Mouse (Mus musculus) limb, embryonic 14.5 days (tissue): ENCODE data around the gene Epha10. TPM values are rescaled to one million over a fixed set of nuclear protein-coding genes. Genes with fewer than 3 reads are reported as not detected.

Experiments used
- ATAC-seq: fragments of 200-750 bp; cut with Nextera tagmentation; 2 replicates; pipeline ENCODE4 v1.8.0; 2017; ENCODE audit warnings: low read depth, moderate number of reproducible peaks, moderate TSS enrichment; ENCODE audit not compliant: low FRiP score
- DNase-seq: peaks from one replicate; pipeline ENCODE4 v3.0.0-alpha.2; 2015; ENCODE audit warnings: low spot score
- H3K27ac ChIP-seq: fragments of 300-500 bp; sonication (generic); replicated peaks from 2 replicates; pipeline ENCODE4 v1.5.1; 2014; ENCODE audit warnings: low read depth, mild to moderate bottlenecking, low read length, moderate library complexity, mixed read lengths
- H3K27me3 ChIP-seq: fragments of 300-500 bp; sonication (generic); 2 replicates; pipeline ENCODE4 v1.6.1; 2014; ENCODE audit warnings: low read length, mixed read lengths; ENCODE audit not compliant: control insufficient read depth, insufficient read depth
- H3K36me3 ChIP-seq: fragments of 300-500 bp; sonication (generic); 2 replicates; pipeline ENCODE4 v1.6.1; 2014; ENCODE audit warnings: mild to moderate bottlenecking, low read length, moderate library complexity, mixed read lengths; ENCODE audit not compliant: control insufficient read depth, insufficient read depth
- H3K4me1 ChIP-seq: fragments of 300-500 bp; sonication (generic); 2 replicates; pipeline ENCODE4 v1.6.1; 2014; ENCODE audit warnings: antibody characterized with exemption, low read length, mixed read lengths; ENCODE audit not compliant: control insufficient read depth, insufficient read depth
- H3K4me2 ChIP-seq: fragments of 300-500 bp; sonication (generic); replicated peaks from 2 replicates; pipeline ENCODE4 v1.6.1; 2014; ENCODE audit warnings: low read depth, mild to moderate bottlenecking, low read length, moderate library complexity; ENCODE audit not compliant: severe bottlenecking
- H3K4me3 ChIP-seq: fragments of 300-500 bp; sonication (generic); replicated peaks from 2 replicates; pipeline ENCODE4 v1.5.1; 2014; ENCODE audit warnings: low read length
- H3K9ac ChIP-seq: fragments of 300-500 bp; sonication (generic); 2 replicates; pipeline ENCODE4 v1.6.1; 2014; ENCODE audit warnings: mild to moderate bottlenecking, low read depth, low read length, moderate library complexity; ENCODE audit not compliant: severe bottlenecking
- H3K9me3 ChIP-seq: fragments of 300-500 bp; sonication (generic); 2 replicates; pipeline ENCODE4 v1.6.1; 2016; ENCODE audit warnings: low read length; ENCODE audit not compliant: control insufficient read depth
- POLR2A ChIP-seq: fragments of 200-500 bp; IDR thresholded peaks from 2 replicates; pipeline ENCODE4 v1.8.0; 2012; ENCODE audit warnings: inconsistent platforms, mild to moderate bottlenecking, moderate library complexity, borderline replicate concordance; ENCODE audit not compliant: insufficient read depth, insufficient read length; ENCODE audit errors: extremely low read depth
- WGBS: fragments of 180-500 bp; shearing (Covaris S2); extraction: QIAGEN DNeasy Blood & Tissue Kit; methylation state at CpG from one replicate; pipeline ENCODE4 v1.1.7; 2014; 5-methylcytosine and 5-hydroxymethylcytosine counted together
- polyA plus RNA-seq, 2 experiments: library from polyadenylated mRNA; depleted of rRNA in 1 of 2; stranded (reverse) in 1 of 2; unstranded in 1 of 2; fragments of >200 nt; fragmentation: Nextera tagmentation in 1 of 2; extraction: Ambion mirVana in 1 of 2; gene quantifications; 2 replicates each; pipeline versions ENCODE4 v1.2.1 to v1.2.3; 2012 to 2014

Gene Epha10
- polyA plus RNA-seq, 2 experiments, result 0.21 TPM; not detected in 1

DNA sequence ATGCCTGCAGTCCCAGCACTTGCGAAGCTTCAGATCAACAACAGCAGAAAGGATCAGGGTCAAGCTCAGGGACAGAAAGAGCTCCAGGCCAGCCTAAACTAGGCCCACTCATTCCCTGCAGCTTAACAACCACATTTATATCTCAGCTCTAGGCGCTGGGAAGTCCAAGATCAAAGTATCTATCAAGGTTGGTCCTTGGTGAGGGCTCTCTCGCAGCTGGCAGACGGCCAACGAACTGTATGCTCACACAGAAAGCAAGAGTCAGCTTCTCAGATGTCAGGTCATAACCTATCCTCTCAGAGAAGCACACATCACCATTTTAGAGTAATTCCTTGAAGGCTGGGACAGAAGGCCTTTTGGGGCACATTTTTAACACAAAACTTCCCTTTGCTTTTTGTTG lies 22.3 kb upstream of the Epha10 start:
- Histone ChIP-seq H3K9me3 (no peaks in the 10 kb centered on the region), H3K4me1 (0 out of 2 replicates have a peak, but pooled peaks cover 3% of the 10 kb centered on the region), H3K27ac (no peak overlapping the region), H3K36me3 (peaks cover 25% of the 10 kb centered on the region), H3K9ac (no peak overlapping the region), H3K4me2 (no peak overlapping the region), H3K27me3 (peaks cover 24% of the 10 kb centered on the region), H3K4me3 (no peak overlapping the region)
- WGBS, result 67% methylated on average over 5 of the region's 5 CpGs
- no peak for DNase-seq
- ATAC-seq, result no peak
- no peak for TF ChIP-seq POLR2A

DNA sequence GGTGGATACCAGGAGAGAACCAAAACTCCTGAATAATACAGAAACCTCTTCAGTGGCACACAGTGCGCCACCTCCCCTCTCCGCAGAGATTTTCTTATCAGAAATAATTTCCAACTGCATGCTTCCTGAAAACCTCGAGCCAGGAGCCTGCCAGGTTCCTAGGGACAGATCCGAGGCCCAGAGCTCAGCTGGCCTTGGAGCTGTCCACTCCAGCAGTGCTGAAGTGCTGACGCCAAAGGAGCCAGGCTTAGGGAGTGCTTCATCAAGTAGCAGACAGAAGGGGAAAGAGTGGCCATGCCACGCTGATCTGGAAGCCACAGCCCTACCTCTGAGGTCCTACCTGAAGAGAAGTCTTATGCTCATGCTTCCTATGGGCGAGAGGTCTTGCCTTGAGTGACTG lies 20.3 kb upstream of the Epha10 start:
- TF ChIP-seq POLR2A, result no peak
- Histone ChIP-seq H3K27ac (no peak overlapping the region), H3K36me3 (peaks cover 6% of the 10 kb centered on the region), H3K27me3 (peaks cover 28% of the 10 kb centered on the region), H3K9me3 (no peaks in the 10 kb centered on the region), H3K4me3 (no peak overlapping the region), H3K4me1 (0 out of 2 replicates have a peak, but pooled peaks cover 3% of the 10 kb centered on the region), H3K4me2 (no peak overlapping the region), H3K9ac (no peak overlapping the region)
- peak; percentile 86 for DNase-seq
- WGBS, result 5% methylated on average over 7 of the region's 7 CpGs
- no peak; the same call in 1 of the 2 replicates for ATAC-seq

DNA sequence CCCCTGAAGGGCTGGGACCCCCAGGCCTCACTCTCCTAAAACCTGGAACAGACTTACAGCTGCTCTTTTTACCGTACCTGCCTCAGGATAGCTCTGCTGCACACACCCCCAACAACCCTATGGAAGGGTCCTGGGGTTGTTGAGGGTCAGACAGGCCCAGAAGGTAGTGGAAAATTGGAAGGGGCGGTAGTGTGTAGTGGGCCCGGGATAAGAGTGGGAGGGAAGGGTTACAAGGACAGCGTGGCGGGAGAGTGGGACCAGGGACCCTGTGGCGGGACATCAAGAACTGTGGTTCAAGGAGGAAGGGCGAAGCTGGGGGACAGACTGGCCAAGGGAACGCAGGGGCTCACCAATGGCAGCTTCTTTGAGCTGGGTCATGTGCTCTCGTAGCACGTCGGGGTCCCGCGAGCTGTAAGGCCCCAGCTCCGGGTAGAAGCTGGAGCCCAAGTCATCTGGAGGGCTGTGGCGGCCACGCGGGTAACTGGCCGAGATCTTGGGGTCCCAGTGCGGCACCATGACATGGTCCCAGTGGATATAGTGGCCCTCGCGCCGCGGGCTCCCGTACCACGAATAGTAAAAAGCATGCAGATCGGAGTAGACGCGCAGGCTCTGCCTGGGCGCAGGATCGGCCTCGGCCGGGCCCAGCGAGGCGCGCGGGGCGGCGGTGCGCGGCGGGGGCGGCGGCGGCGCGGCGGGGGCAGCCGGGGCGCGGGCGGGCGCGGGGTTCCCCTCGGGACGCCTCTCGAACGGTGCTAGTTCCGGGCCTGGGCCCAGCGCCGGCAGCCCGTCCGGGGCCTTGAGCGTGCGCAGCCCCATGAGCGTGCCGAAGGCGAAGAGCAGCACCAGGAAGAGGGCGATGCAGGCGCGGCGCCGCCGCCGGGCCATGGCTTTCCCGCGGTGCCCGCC lies 19.2 kb upstream of the Epha10 start, which contains the start of gene Maneal:
Gene Maneal, minus strand, starts transcription at position 889 of the 906 bp plus-strand sequence.
- H3K9me3 ChIP-seq, result no peaks in the 10 kb centered on the region
- H3K4me2 ChIP-seq, result peak within 1 kb of the TSS; percentile 76
- H3K9ac ChIP-seq, result peak within 1 kb of the TSS; percentile 21
- ATAC-seq (0 out of 2 replicates have a peak, but pooled peaks have one; percentile 2), DNase-seq (no peak)
- H3K4me3 ChIP-seq, result peak within 1 kb of the TSS; percentile 47
- H3K27ac ChIP-seq, result no peak within 1 kb of the TSS
- 0 out of 2 replicates have a peak, but pooled peaks cover 3% of the 10 kb centered on the region for H3K4me1 ChIP-seq
- peaks cover 28% of the 10 kb centered on the region for H3K27me3 ChIP-seq
- no peaks in the 10 kb centered on the region; the same call in 1 of the 2 replicates for H3K36me3 ChIP-seq
- TF ChIP-seq POLR2A, result no peak
- WGBS, result 5% methylated on average over 29 of the region's 77 CpGs

- no peaks in the 10 kb centered on the region for H3K9me3 ChIP-seq
- WGBS, result 100% methylated on average over 1 of the region's 1 CpGs
- no peak for DNase-seq
- no peaks in the 10 kb centered on the region for H3K27me3 ChIP-seq
- H3K4me3 ChIP-seq, result no peak overlapping the region
- no peak overlapping the region for H3K9ac ChIP-seq
- H3K4me2 ChIP-seq, result no peak overlapping the region
- no peaks in the 10 kb centered on the region for H3K4me1 ChIP-seq
- no peak for ATAC-seq
- H3K27ac ChIP-seq, result no peak overlapping the region
- H3K36me3 ChIP-seq, result no peaks in the 10 kb centered on the region
- TF ChIP-seq POLR2A, result no peak
Observed at GRCm38 (mm10) chr4:124872719-124873118, 8.0 kb upstream of the Epha10 start.

DNA sequence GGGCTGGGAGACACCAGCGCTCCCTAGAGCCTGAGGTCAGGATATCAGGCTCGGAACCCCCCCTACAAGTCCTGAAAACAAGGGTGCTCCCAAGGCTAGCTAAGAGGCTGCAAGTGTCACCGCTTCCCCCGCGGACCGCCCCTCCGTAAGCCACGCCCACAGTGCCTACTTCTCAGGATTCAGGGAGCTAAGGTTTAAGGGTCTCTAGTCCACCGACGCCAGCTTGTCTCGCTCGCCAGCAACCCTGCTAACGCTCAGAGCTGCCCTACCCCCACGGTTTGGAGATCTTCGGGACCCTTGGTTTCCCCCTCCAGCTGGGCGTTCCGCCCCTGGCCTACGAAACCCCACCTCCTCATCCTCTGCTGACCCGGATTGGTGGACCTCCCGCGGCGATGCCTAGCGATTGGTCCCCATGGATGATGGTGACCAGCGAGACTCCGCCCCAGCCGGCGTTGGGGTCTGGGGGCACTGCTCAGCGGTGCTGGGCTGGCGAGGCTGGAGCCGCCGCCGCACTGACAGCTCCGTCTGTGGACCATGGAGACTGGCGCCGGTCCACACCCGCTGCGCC lies 726 bp downstream of the Epha10 start:
- H3K9ac ChIP-seq, result no peak overlapping the region
- ATAC-seq, result peak; percentile 47; the same call in 1 of the 2 replicates
- WGBS, result 1% methylated on average over 32 of the region's 37 CpGs

More for the DNA sequence above, 726 bp downstream of the Epha10 start:
- Histone ChIP-seq H3K27ac (no peak overlapping the region), H3K4me2 (peak overlapping the region; percentile 43), H3K27me3 (peaks cover 51% of the 10 kb centered on the region), H3K36me3 (no peaks in the 10 kb centered on the region), H3K4me3 (peak overlapping the region; percentile 25), H3K4me1 (0 out of 2 replicates have a peak, but pooled peaks cover 7% of the 10 kb centered on the region), H3K9me3 (no peaks in the 10 kb centered on the region)
- TF ChIP-seq POLR2A, result no peak
- no peak for DNase-seq
